Mouse (Mus musculus) embryonic facial prominence, embryonic 13.5 days (tissue): ENCODE measurements at regions not wholly inside any gene's neighbourhood (a gene's known extent, or its start where the extent isn't known, plus 50 kb on each side); places are given as distances from the start of the nearest gene placed in this dataset.

Experiments
- ATAC-seq: fragments of 200-750 bp; cut with Nextera tagmentation; 2 replicates; pipeline ENCODE4 v1.8.0; 2017; ENCODE audit warnings: low read depth; ENCODE audit not compliant: insufficient number of reproducible peaks, insufficient read depth, low FRiP score, low TSS enrichment
- H3K27ac ChIP-seq: fragments of 300-500 bp; sonication (generic); 2 replicates; pipeline ENCODE4 v1.5.1; 2015; ENCODE audit warnings: moderate library complexity, mild to moderate bottlenecking, inconsistent platforms
- H3K27me3 ChIP-seq: fragments of 300-500 bp; sonication (generic); 2 replicates; pipeline ENCODE4 v1.6.1; 2015; ENCODE audit warnings: mild to moderate bottlenecking, inconsistent platforms
- H3K36me3 ChIP-seq: fragments of 300-500 bp; sonication (generic); 2 replicates; pipeline ENCODE4 v1.6.1; 2015; ENCODE audit warnings: mild to moderate bottlenecking, inconsistent platforms
- H3K4me1 ChIP-seq: fragments of 300-500 bp; sonication (generic); 2 replicates; pipeline ENCODE4 v1.6.1; 2015; ENCODE audit warnings: inconsistent platforms
- H3K4me2 ChIP-seq: fragments of 300-500 bp; sonication (generic); 2 replicates; pipeline ENCODE4 v1.6.1; 2015; ENCODE audit warnings: moderate library complexity, mild to moderate bottlenecking, inconsistent platforms
- H3K4me3 ChIP-seq: fragments of 300-500 bp; sonication (generic); 2 replicates; pipeline ENCODE4 v1.5.1; 2015; ENCODE audit warnings: mild to moderate bottlenecking, inconsistent platforms
- H3K9ac ChIP-seq: fragments of 300-500 bp; sonication (generic); 2 replicates; pipeline ENCODE4 v1.6.1; 2015; ENCODE audit warnings: mild to moderate bottlenecking, inconsistent platforms
- H3K9me3 ChIP-seq: fragments of 300-500 bp; sonication (generic); 2 replicates; pipeline ENCODE4 v1.6.1; 2016; ENCODE audit warnings: inconsistent platforms
- WGBS: fragments of 180-500 bp; shearing (Covaris S2); methylation state at CpG from one replicate; pipeline ENCODE4 v1.1.7; 2015; ENCODE audit warnings: mixed read lengths; 5-methylcytosine and 5-hydroxymethylcytosine counted together

DNA sequence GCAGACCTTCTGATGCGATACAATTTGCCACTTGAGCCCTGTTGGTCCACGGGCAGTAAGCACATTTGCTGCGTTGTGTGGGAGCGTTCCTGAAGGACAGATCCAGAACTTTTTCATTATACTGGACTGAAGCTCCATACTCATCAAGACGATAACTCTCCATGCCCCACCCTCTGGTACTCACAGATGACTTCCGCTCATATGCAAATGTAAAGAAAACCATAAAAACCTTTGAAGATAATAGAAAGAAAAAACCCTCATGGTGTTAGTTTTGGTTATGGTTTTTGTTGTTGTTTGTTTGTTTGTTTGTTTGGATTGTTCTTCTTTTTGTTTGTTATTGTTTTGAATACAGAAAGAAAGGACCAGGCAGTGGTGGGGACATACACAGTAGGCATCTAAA, 86.0 kb upstream of the Calm2 start:
- peak overlapping the region; percentile 66; the same call in 1 of the 2 replicates for H3K4me2 ChIP-seq
- H3K4me3 ChIP-seq: peak overlapping the region; percentile 46; the same call in 1 of the 2 replicates
- WGBS: 32% methylated on average over 6 of the region's 6 CpGs

GRCm38 (mm10) chr17:87549568-87549967, 86.2 kb upstream of the Epcam start:
- Histone ChIP-seq H3K9ac (no peak overlapping the region), H3K9me3 (peaks cover 4% of the 10 kb centered on the region; the same call in 1 of the 2 replicates), H3K4me1 (no peaks in the 10 kb centered on the region), H3K4me2 (no peak overlapping the region), H3K27ac (no peak overlapping the region), H3K27me3 (no peaks in the 10 kb centered on the region), H3K36me3 (no peaks in the 10 kb centered on the region), H3K4me3 (no peak overlapping the region)
- no peak for ATAC-seq
- WGBS: 71% methylated on average over 6 of the region's 6 CpGs

More for the DNA sequence above, 86.0 kb upstream of the Calm2 start:
- no peak for ATAC-seq
- Histone ChIP-seq H3K4me1 (peaks cover 27% of the 10 kb centered on the region), H3K36me3 (no peaks in the 10 kb centered on the region), H3K9me3 (no peaks in the 10 kb centered on the region), H3K27ac (no peak overlapping the region), H3K9ac (no peak overlapping the region), H3K27me3 (no peaks in the 10 kb centered on the region)

DNA sequence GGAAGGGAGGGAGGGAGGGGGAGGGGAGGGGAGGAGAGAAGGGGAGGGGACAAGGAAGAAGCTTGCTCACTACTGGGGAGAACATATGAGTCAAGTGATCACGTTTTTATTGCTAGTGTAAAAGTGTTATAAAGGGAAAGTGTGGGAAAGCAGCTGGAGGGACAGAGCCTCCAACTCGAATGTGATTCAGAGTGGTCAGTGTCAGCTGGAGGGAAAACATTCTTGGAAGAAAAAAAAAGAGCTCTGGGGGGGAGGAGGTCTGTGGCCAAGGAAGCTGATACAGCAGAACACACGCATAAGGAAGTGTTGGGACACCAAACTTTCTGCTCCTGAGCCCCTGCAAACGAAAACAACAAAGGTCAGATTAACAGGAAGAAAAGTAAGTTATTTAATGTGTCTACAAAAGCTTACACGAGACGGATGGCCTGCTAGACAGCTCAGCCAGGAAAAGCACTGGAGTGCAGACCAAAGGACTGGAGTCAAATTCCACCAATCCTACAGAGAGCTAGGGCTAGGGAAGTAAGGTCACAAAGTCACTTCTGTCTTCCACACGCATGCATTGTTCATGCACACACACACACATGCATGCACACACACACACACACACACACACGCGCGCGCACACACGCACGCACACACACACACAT, 85.1 kb upstream of the Epcam start:
- Histone ChIP-seq H3K36me3 (no peaks in the 10 kb centered on the region), H3K27me3 (no peaks in the 10 kb centered on the region), H3K4me2 (no peak overlapping the region), H3K9ac (no peak overlapping the region), H3K9me3 (no peaks in the 10 kb centered on the region), H3K4me3 (no peak overlapping the region), H3K27ac (no peak overlapping the region), H3K4me1 (no peaks in the 10 kb centered on the region)
- WGBS: 51% methylated on average over 13 of the region's 13 CpGs
- ATAC-seq: no peak

- no peak for ATAC-seq
- WGBS: 43% methylated on average over 2 of the region's 2 CpGs
- Histone ChIP-seq H3K36me3 (no peaks in the 10 kb centered on the region), H3K27me3 (no peaks in the 10 kb centered on the region), H3K4me1 (no peaks in the 10 kb centered on the region), H3K4me2 (no peak overlapping the region), H3K27ac (no peak overlapping the region), H3K9me3 (no peaks in the 10 kb centered on the region), H3K9ac (no peak overlapping the region), H3K4me3 (no peak overlapping the region)
Measured at GRCm38 (mm10) chr17:87554561-87554960, 81.2 kb upstream of the Epcam start.

GRCm38 (mm10) chr17:87558419-87558818, 77.4 kb upstream of the Epcam start:
- no peak overlapping the region for H3K4me3 ChIP-seq
- ATAC-seq: no peak
- H3K4me1 ChIP-seq: no peaks in the 10 kb centered on the region
- no peak overlapping the region for H3K4me2 ChIP-seq
- no peak overlapping the region for H3K9ac ChIP-seq
- no peaks in the 10 kb centered on the region for H3K27me3 ChIP-seq
- 43% methylated on average over 2 of the region's 2 CpGs for WGBS
- H3K9me3 ChIP-seq: no peaks in the 10 kb centered on the region
- H3K36me3 ChIP-seq: no peaks in the 10 kb centered on the region
- H3K27ac ChIP-seq: no peak overlapping the region

DNA sequence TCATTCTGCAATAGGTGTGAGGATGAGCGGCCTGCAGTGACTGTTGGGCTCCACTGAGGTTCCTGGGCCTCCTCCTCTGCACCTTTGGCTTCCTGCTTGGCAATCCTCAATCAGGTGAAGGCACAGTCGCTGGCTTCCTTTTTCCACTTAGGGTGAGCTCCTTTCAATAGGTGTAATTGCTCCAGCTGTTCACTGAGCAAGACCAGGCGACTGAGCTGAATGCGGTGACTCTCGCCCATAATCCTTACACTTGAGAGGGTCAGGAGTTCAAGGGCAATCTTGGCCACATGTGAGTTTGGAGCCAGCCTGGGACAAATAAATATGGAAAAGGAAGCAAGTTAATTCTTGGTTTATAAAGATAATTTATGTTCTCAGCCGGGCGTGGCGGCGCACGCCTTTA, 76.1 kb upstream of the Epcam start:
- no peak overlapping the region for H3K4me3 ChIP-seq
- ATAC-seq: no peak
- no peak overlapping the region for H3K4me2 ChIP-seq
- 0 out of 2 replicates have a peak, but pooled peaks cover 3% of the 10 kb centered on the region for H3K4me1 ChIP-seq
- H3K9ac ChIP-seq: no peak overlapping the region
- H3K27ac ChIP-seq: no peak overlapping the region
- no peaks in the 10 kb centered on the region for H3K9me3 ChIP-seq
- WGBS: 84% methylated on average over 10 of the region's 10 CpGs
- no peaks in the 10 kb centered on the region for H3K27me3 ChIP-seq
- no peaks in the 10 kb centered on the region for H3K36me3 ChIP-seq

DNA sequence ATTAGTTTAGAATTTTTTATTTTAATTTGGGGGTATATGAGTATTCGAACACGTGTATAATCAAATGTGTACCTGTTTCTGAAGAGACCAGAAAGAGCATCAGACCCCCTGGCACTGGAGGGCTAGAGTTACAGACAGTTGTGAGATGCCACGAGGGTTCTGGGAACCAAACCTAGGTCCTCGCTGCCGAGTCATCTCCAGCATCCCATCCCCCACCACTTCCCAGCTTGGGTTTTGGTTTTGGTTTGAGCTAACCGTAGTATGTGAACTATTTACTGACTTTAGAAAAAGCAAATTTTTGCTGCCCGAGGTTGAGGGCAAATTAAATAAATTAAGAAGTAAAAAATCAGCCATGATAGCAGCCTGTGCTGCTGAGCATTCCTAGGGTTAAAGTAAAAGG, 74.9 kb upstream of the Epcam start:
- Histone ChIP-seq H3K4me3 (no peak overlapping the region), H3K9ac (no peak overlapping the region), H3K27me3 (no peaks in the 10 kb centered on the region), H3K4me2 (no peak overlapping the region), H3K36me3 (no peaks in the 10 kb centered on the region), H3K27ac (no peak overlapping the region), H3K4me1 (0 out of 2 replicates have a peak, but pooled peaks cover 3% of the 10 kb centered on the region), H3K9me3 (no peaks in the 10 kb centered on the region)
- 71% methylated on average over 7 of the region's 7 CpGs for WGBS
- ATAC-seq: no peak

- H3K27me3 ChIP-seq: 0 out of 2 replicates have a peak, but pooled peaks cover 5% of the 10 kb centered on the region
- no peak overlapping the region for H3K9ac ChIP-seq
- whole genome bisulfite sequencing: 63% methylated on average over 5 of the region's 5 CpGs
- H3K4me3 ChIP-seq: no peak overlapping the region
- H3K9me3 ChIP-seq: no peaks in the 10 kb centered on the region
- H3K4me2 ChIP-seq: no peak overlapping the region
- no peak overlapping the region for H3K27ac ChIP-seq
- H3K4me1 ChIP-seq: peaks cover 8% of the 10 kb centered on the region; the same call in 1 of the 2 replicates
- ATAC-seq: no peak
- H3K36me3 ChIP-seq: no peaks in the 10 kb centered on the region
Measured at GRCm38 (mm10) chr17:87563375-87563774, 72.4 kb upstream of the Epcam start.

GRCm38 (mm10) chr17:87565631-87566030, 70.1 kb upstream of the Epcam start:
- H3K9me3 ChIP-seq: no peaks in the 10 kb centered on the region
- H3K27me3 ChIP-seq: peaks cover 9% of the 10 kb centered on the region; the same call in 1 of the 2 replicates
- H3K36me3 ChIP-seq: no peaks in the 10 kb centered on the region
- H3K4me3 ChIP-seq: no peak overlapping the region
- H3K4me1 ChIP-seq: peaks cover 11% of the 10 kb centered on the region
- no peak overlapping the region for H3K4me2 ChIP-seq
- no peak overlapping the region for H3K9ac ChIP-seq
- WGBS: 82% methylated on average over 4 of the region's 4 CpGs
- H3K27ac ChIP-seq: no peak overlapping the region
- ATAC-seq: no peak

GRCm38 (mm10) chr17:87566296-87566695, 69.5 kb upstream of the Epcam start:
- H3K36me3 ChIP-seq: no peaks in the 10 kb centered on the region
- H3K9me3 ChIP-seq: no peaks in the 10 kb centered on the region
- no peak overlapping the region for H3K9ac ChIP-seq
- H3K27ac ChIP-seq: no peak overlapping the region; the same call in 1 of the 2 replicates
- H3K4me3 ChIP-seq: no peak overlapping the region
- no peak for ATAC-seq
- peaks cover 12% of the 10 kb centered on the region; the same call in 1 of the 2 replicates for H3K27me3 ChIP-seq
- no peak overlapping the region for H3K4me2 ChIP-seq
- peaks cover 18% of the 10 kb centered on the region for H3K4me1 ChIP-seq
- 44% methylated on average over 3 of the region's 3 CpGs for WGBS

GRCm38 (mm10) chr17:87566996-87567395, 68.8 kb upstream of the Epcam start:
- Histone ChIP-seq H3K27me3 (peaks cover 12% of the 10 kb centered on the region; the same call in 1 of the 2 replicates), H3K9ac (no peak overlapping the region), H3K36me3 (no peaks in the 10 kb centered on the region), H3K4me3 (no peak overlapping the region), H3K4me2 (no peak overlapping the region), H3K9me3 (no peaks in the 10 kb centered on the region), H3K27ac (no peak overlapping the region), H3K4me1 (peaks cover 20% of the 10 kb centered on the region)
- no peak for ATAC-seq
- WGBS: 32% methylated on average over 9 of the region's 9 CpGs

DNA sequence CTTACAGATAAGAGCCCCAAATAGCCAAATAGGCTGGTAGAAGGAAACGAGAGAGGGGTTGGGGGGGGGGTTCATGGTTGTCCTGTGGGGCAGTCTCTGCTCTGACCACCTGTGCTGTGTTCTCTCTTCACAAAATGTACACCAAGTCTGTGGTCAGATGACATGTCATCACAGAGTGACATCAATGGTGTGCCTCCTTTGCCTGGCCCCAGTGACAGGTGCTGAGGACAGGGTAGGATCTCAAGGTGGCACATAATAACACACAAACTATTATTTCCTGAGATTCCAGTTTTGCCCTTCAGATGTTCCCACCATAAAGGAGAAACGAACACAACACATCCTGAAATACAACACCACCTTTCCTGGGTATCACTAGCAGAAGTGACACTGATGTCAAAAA, 68.3 kb upstream of the Epcam start:
- H3K9ac ChIP-seq: no peak overlapping the region
- H3K4me3 ChIP-seq: no peak overlapping the region
- H3K27ac ChIP-seq: no peak overlapping the region
- H3K36me3 ChIP-seq: no peaks in the 10 kb centered on the region
- ATAC-seq: no peak
- H3K4me2 ChIP-seq: no peak overlapping the region
- 30% methylated on average over 2 of the region's 2 CpGs for WGBS
- H3K4me1 ChIP-seq: peaks cover 20% of the 10 kb centered on the region
- H3K27me3 ChIP-seq: peaks cover 12% of the 10 kb centered on the region; the same call in 1 of the 2 replicates
- H3K9me3 ChIP-seq: no peaks in the 10 kb centered on the region
